Mouse (Mus musculus) yolk sac, embryonic 10.5 days (tissue): ENCODE results near the gene Plxnb3.
"Not testable (repeated sequence)": the region's sequence is repeated elsewhere in the genome, so short reads cannot be mapped to it uniquely, and the experiment has no call there.

ENCODE experiments used
- DNase-seq: peaks from one replicate; pipeline ENCODE4 v3.0.0-alpha.2; 2017; ENCODE audit warnings: low spot score

Plxnb3 gene

GRCm38 (mm10) chrX:73756334-73757140, at the start of gene Plxnb3:
TSS of gene Plxnb3 (plus strand) at chrX:73757090.
- no peak for DNase-seq

GRCm38 (mm10) chrX:73715476-73716108, 41.3 kb upstream of the Plxnb3 start:
- DNase-seq, result peak; percentile 43

GRCm38 (mm10) chrX:73716109-73716661, 40.7 kb upstream of the Plxnb3 start, which contains the start of the genes Bcap31 and Abcd1:
TSS of gene Bcap31 (minus strand) at chrX:73716175.
TSS of gene Abcd1 (plus strand) at chrX:73716597.
- DNase-seq, result peak; percentile 96

GRCm38 (mm10) chrX:73716709-73717545, 40.0 kb upstream of the Plxnb3 start:
- DNase-seq, result no peak

- no peak for DNase-seq
Observed at GRCm38 (mm10) chrX:73717667-73718066, 39.2 kb upstream of the Plxnb3 start.

GRCm38 (mm10) chrX:73718271-73718670, 38.6 kb upstream of the Plxnb3 start:
- DNase-seq, result no peak

- DNase-seq, result no peak
Observed at GRCm38 (mm10) chrX:73718686-73719362, 38.1 kb upstream of the Plxnb3 start.

GRCm38 (mm10) chrX:73730908-73731307, 26.0 kb upstream of the Plxnb3 start:
- peak; percentile 73 for DNase-seq

GRCm38 (mm10) chrX:73738155-73738554, 18.7 kb upstream of the Plxnb3 start:
- DNase-seq, result no peak

GRCm38 (mm10) chrX:73739151-73739550, 17.7 kb upstream of the Plxnb3 start:
- DNase-seq, result no peak

GRCm38 (mm10) chrX:73739841-73740240, 17.0 kb upstream of the Plxnb3 start:
- not testable (repeated sequence) for DNase-seq

GRCm38 (mm10) chrX:73744774-73745481, 12.0 kb upstream of the Plxnb3 start:
- DNase-seq, result no peak

- no peak for DNase-seq
Observed at GRCm38 (mm10) chrX:73748977-73749376, 7.9 kb upstream of the Plxnb3 start.

- no peak for DNase-seq
Observed at GRCm38 (mm10) chrX:73758611-73759290, 1.9 kb downstream of the Plxnb3 start.

GRCm38 (mm10) chrX:73765311-73765710, 8.4 kb downstream of the Plxnb3 start:
- no peak for DNase-seq

GRCm38 (mm10) chrX:73767267-73767666, 10.4 kb downstream of the Plxnb3 start:
- DNase-seq, result no peak

GRCm38 (mm10) chrX:73774168-73774760, 17.4 kb downstream of the Plxnb3 start, which contains the start of gene Srpk3:
TSS of gene Srpk3 (plus strand) at chrX:73774405.
- no peak for DNase-seq

GRCm38 (mm10) chrX:73774802-73775483, 18.1 kb downstream of the Plxnb3 start:
- no peak for DNase-seq

GRCm38 (mm10) chrX:73782227-73782626, 25.3 kb downstream of the Plxnb3 start:
- no peak for DNase-seq
